Mouse (Mus musculus) kidney, postnatal 0 days (tissue): Measurements from ENCODE around the gene Samd4b. TPM values are rescaled to one million over a fixed set of nuclear protein-coding genes. Genes with fewer than 3 reads are reported as not detected.

Source experiments
- ATAC-seq: fragments of 200-750 bp; cut with Nextera tagmentation; replicated peaks from 2 replicates; pipeline ENCODE4 v1.8.0; 2017; ENCODE audit warnings: low read depth, moderate number of reproducible peaks, moderate TSS enrichment, moderate library complexity; ENCODE audit not compliant: low FRiP score
- DNase-seq: peaks from one replicate; pipeline ENCODE4 v3.0.0-alpha.2; 2016; ENCODE audit warnings: low spot score
- H3K27ac ChIP-seq: fragments of 300-500 bp; sonication (generic); 2 replicates; pipeline ENCODE4 v1.5.1; 2014; ENCODE audit warnings: mild to moderate bottlenecking
- H3K27me3 ChIP-seq: fragments of 300-500 bp; sonication (generic); 2 replicates; pipeline ENCODE4 v1.6.1; 2014; ENCODE audit warnings: low read length, mixed read lengths; ENCODE audit not compliant: insufficient read depth
- H3K36me3 ChIP-seq: fragments of 300-500 bp; sonication (generic); 2 replicates; pipeline ENCODE4 v1.6.1; 2014; ENCODE audit warnings: low read length, mixed read lengths; ENCODE audit not compliant: insufficient read depth
- H3K4me1 ChIP-seq: fragments of 300-500 bp; sonication (generic); replicated peaks from 2 replicates; pipeline ENCODE4 v1.6.1; 2014; ENCODE audit warnings: antibody characterized with exemption, low read length, mixed read lengths; ENCODE audit not compliant: insufficient read depth
- H3K4me2 ChIP-seq: fragments of 300-500 bp; sonication (generic); 2 replicates; pipeline ENCODE4 v1.6.1; 2014; ENCODE audit warnings: mild to moderate bottlenecking, low read length, moderate library complexity, mixed read lengths
- H3K4me3 ChIP-seq: fragments of 300-500 bp; sonication (generic); replicated peaks from 2 replicates; pipeline ENCODE4 v1.5.1; 2014; ENCODE audit warnings: low read depth, low read length
- H3K9ac ChIP-seq: fragments of 300-500 bp; sonication (generic); 2 replicates; pipeline ENCODE4 v1.6.1; 2014; ENCODE audit warnings: low read depth, low read length
- H3K9me3 ChIP-seq: fragments of 300-500 bp; sonication (generic); replicated peaks from 2 replicates; pipeline ENCODE4 v1.6.1; 2016; ENCODE audit warnings: low read length, inconsistent platforms, mixed read lengths
- CTCF ChIP-seq: IDR thresholded peaks from 2 replicates; pipeline ENCODE4 v1.5.1; 2016; ENCODE audit warnings: antibody characterized with exemption, low read depth, mild to moderate bottlenecking, moderate library complexity
- WGBS: fragments of 180-500 bp; shearing (Covaris S2); extraction: QIAGEN DNeasy Blood & Tissue Kit; methylation state at CpG from one replicate; pipeline ENCODE4 v1.1.7; 2014; 5-methylcytosine and 5-hydroxymethylcytosine counted together
- polyA plus RNA-seq: library from polyadenylated mRNA; unstranded; fragments of >200 nt; fragmentation: Nextera tagmentation; extraction: Ambion mirVana; gene quantifications from 2 replicates; pipeline ENCODE4 v1.2.1, GENCODE M21; 2015

Samd4b gene
- polyA plus RNA-seq, 1 experiment from 2014 or later: 19.5 TPM

GRCm38 (mm10) chr7:28447865-28448820, 149.8 kb downstream of the Samd4b start:
- TF ChIP-seq CTCF: no peak
- Histone ChIP-seq H3K9me3 (no peaks in the 10 kb centered on the region), H3K9ac (no peak overlapping the region), H3K4me2 (no peak overlapping the region), H3K27me3 (no peaks in the 10 kb centered on the region), H3K4me1 (0 out of 2 replicates have a peak, but pooled peaks cover 3% of the 10 kb centered on the region), H3K36me3 (no peaks in the 10 kb centered on the region), H3K27ac (no peak overlapping the region), H3K4me3 (no peak overlapping the region)
- WGBS: 68% methylated on average over 13 of the region's 13 CpGs
- ATAC-seq (no peak), DNase-seq (no peak)

GRCm38 (mm10) chr7:28447101-28447830, 150.7 kb downstream of the Samd4b start:
- H3K4me1 ChIP-seq: no peaks in the 10 kb centered on the region
- H3K4me3 ChIP-seq: no peak overlapping the region
- no peak overlapping the region for H3K9ac ChIP-seq
- WGBS: 24% methylated on average over 12 of the region's 12 CpGs
- H3K36me3 ChIP-seq: no peaks in the 10 kb centered on the region
- no peak for DNase-seq
- H3K27me3 ChIP-seq: no peaks in the 10 kb centered on the region
- no peak for TF ChIP-seq CTCF
- no peaks in the 10 kb centered on the region for H3K9me3 ChIP-seq
- ATAC-seq: no peak
- no peak overlapping the region for H3K27ac ChIP-seq
- H3K4me2 ChIP-seq: no peak overlapping the region

DNA sequence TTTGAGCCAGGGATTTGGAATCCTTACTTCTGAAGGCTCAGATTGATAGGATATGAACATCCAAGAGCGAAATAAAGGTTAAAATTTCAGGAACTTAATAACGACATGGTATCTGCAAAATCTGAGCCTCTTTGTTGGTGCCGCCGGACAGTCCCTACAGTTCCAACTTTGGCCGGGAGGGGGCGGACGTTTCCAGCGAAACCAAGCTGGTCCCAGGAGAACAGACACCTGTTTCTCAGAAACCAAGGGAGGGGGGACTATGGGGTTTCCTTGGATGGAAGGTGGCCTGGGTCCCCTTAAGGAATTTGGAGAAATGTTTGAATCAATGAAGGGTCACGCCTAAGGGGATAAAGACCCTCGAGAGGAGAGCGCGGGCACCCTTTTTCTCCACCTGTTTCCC, 151.5 kb downstream of the Samd4b start:
- Histone ChIP-seq H3K4me3 (no peak overlapping the region), H3K27ac (no peak overlapping the region), H3K4me1 (no peaks in the 10 kb centered on the region), H3K27me3 (no peaks in the 10 kb centered on the region), H3K9ac (no peak overlapping the region), H3K36me3 (no peaks in the 10 kb centered on the region), H3K9me3 (no peaks in the 10 kb centered on the region), H3K4me2 (no peak overlapping the region)
- 11% methylated on average over 12 of the region's 12 CpGs for WGBS
- peak; percentile 88 for TF ChIP-seq CTCF
- no peak for ATAC-seq
- peak; percentile 63 for DNase-seq

GRCm38 (mm10) chr7:28444344-28444974, 153.5 kb downstream of the Samd4b start:
- Histone ChIP-seq H3K9me3 (no peaks in the 10 kb centered on the region), H3K4me1 (no peaks in the 10 kb centered on the region), H3K9ac (no peak overlapping the region), H3K27ac (no peak overlapping the region), H3K36me3 (no peaks in the 10 kb centered on the region), H3K4me3 (no peak overlapping the region), H3K27me3 (no peaks in the 10 kb centered on the region), H3K4me2 (no peak overlapping the region)
- DNase-seq (no peak), ATAC-seq (no peak)
- 86% methylated on average over 13 of the region's 13 CpGs for WGBS
- no peak for TF ChIP-seq CTCF

DNA sequence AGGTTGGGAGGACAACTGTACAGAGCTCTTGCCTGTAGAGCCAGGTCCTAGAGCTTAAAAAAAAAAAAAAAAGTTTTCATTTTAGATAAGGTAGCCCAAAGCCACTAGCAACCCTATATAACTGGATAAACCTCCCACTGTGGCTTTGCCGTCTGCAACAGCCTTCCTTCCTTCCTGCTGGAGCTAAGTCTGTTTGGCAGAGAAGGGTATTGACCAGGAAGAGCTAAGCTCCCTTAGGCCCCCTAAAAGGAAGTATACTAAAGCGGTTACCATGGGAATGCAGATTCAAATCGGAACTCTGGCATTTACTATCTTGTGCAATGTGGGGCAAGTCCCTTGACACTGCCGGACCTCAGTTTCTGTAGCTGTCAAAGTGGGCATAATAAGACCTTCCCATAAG, 155.3 kb downstream of the Samd4b start:
- ATAC-seq (no peak), DNase-seq (peak; percentile 69)
- H3K9me3 ChIP-seq: no peaks in the 10 kb centered on the region
- 44% methylated on average over 4 of the region's 4 CpGs for WGBS
- H3K27ac ChIP-seq: no peak overlapping the region
- no peaks in the 10 kb centered on the region for H3K27me3 ChIP-seq
- TF ChIP-seq CTCF: no peak
- H3K9ac ChIP-seq: no peak overlapping the region
- H3K4me3 ChIP-seq: no peak overlapping the region
- H3K4me1 ChIP-seq: no peaks in the 10 kb centered on the region
- H3K36me3 ChIP-seq: no peaks in the 10 kb centered on the region
- H3K4me2 ChIP-seq: no peak overlapping the region
